ENCODE assay signal across 12 mouse cellular contexts in genomic region chr16:49937218-49938165, GRCm38 (mm10).
DNase-seq lines count a peak whose midpoint lies in the region; ATAC-seq and TF ChIP-seq lines count a peak whose summit lies in the region.
"Had no signal": no experiment of that assay in that cellular context is flagged by ENCODE, and none has a peak within 500 bp of the region (broad histone marks: within the 10 kb centered on the region; RNA-seq: fewer than 3 reads in every experiment).

No protein-coding gene starts in this region.

- no peak for TF ChIP-seq EP300 in stomach, postnatal 0 days (optimal IDR thresholded peaks at IDR 0.05)

- H3K27ac ChIP-seq in hindbrain, embryonic 12.5 days = peak overlapping the region; percentile 67; the same call in 1 of the 2 replicates
- no peak overlapping the region for H3K27ac ChIP-seq in hindbrain, postnatal 0 days
- H3K27ac ChIP-seq in testis, adult 2 months (ENCODE audit: control insufficient read depth, insufficient read depth, low read depth, low read length) = peak overlapping the region; percentile 42; the same call in 1 of the 2 replicates
- H3K27ac ChIP-seq in stomach, postnatal 0 days (replicated peaks) = 0 out of 2 replicates have a peak overlapping the region, but pooled peaks have one; percentile 18
- H3K27ac ChIP-seq: forebrain, embryonic 10.5 days; neural tube, embryonic 15.5 days had no signal

- no peaks in the 10 kb centered on the region for H3K36me3 ChIP-seq in hindbrain, embryonic 12.5 days
- no peaks in the 10 kb centered on the region for H3K36me3 ChIP-seq in hindbrain, postnatal 0 days (ENCODE audit: insufficient read depth, low read length)
- H3K36me3 ChIP-seq in testis, adult 2 months (ENCODE audit: control insufficient read depth, insufficient read depth, low read length) = no peaks in the 10 kb centered on the region
- H3K36me3 ChIP-seq in stomach, postnatal 0 days (ENCODE audit: control insufficient read depth, insufficient read depth, low read length) = no peaks in the 10 kb centered on the region
- H3K36me3 ChIP-seq: forebrain, embryonic 10.5 days; neural tube, embryonic 15.5 days had no signal

- no peaks in the 10 kb centered on the region for H3K9me3 ChIP-seq in hindbrain, embryonic 12.5 days (replicated peaks)
- H3K9me3 ChIP-seq in hindbrain, postnatal 0 days (ENCODE audit: low read length) = no peaks in the 10 kb centered on the region
- H3K9me3 ChIP-seq in stomach, postnatal 0 days (ENCODE audit: control insufficient read depth, low read length) = no peaks in the 10 kb centered on the region
- H3K9me3 ChIP-seq: forebrain, embryonic 10.5 days; neural tube, embryonic 15.5 days had no signal

- intact Hi-C loops in left cerebral cortex, postnatal 25 days (cut with DNase I) = no loop called here

- no peak overlapping the region for H3K4me2 ChIP-seq in hindbrain, embryonic 12.5 days (replicated peaks)
- no peak overlapping the region for H3K4me2 ChIP-seq in hindbrain, postnatal 0 days (ENCODE audit: low read depth, low read length)
- no peak overlapping the region for H3K4me2 ChIP-seq in stomach, postnatal 0 days (replicated peaks; ENCODE audit: low read depth)
- H3K4me2 ChIP-seq: neural tube, embryonic 15.5 days had no signal

- H3K9ac ChIP-seq in hindbrain, embryonic 12.5 days = no peak overlapping the region
- no peak overlapping the region for H3K9ac ChIP-seq in hindbrain, postnatal 0 days (replicated peaks; ENCODE audit: low read length)
- no peak overlapping the region for H3K9ac ChIP-seq in stomach, postnatal 0 days (ENCODE audit: low read length)
- H3K9ac ChIP-seq: neural tube, embryonic 15.5 days had no signal

- 50% methylated on average over 11 of the region's 11 CpGs for WGBS in hindbrain, embryonic 12.5 days
- 45% methylated on average over 11 of the region's 11 CpGs for WGBS in hindbrain, postnatal 0 days
- WGBS in stomach, postnatal 0 days = 40% methylated on average over 11 of the region's 11 CpGs

- no peaks in the 10 kb centered on the region for H3K27me3 ChIP-seq in hindbrain, embryonic 12.5 days
- H3K27me3 ChIP-seq in hindbrain, postnatal 0 days (ENCODE audit: insufficient read depth, low read length) = no peaks in the 10 kb centered on the region
- H3K27me3 ChIP-seq in testis, adult 2 months (ENCODE audit: control insufficient read depth, insufficient read depth, low read length) = no peaks in the 10 kb centered on the region
- H3K27me3 ChIP-seq in stomach, postnatal 0 days (ENCODE audit: control insufficient read depth, insufficient read depth, low read length) = no peaks in the 10 kb centered on the region
- H3K27me3 ChIP-seq: neural tube, embryonic 15.5 days had no signal

- TF ChIP-seq CTCF in hindbrain, postnatal 0 days (IDR thresholded peaks at IDR 0.05; ENCODE audit: low read depth) = no peak
- TF ChIP-seq CTCF in testis, adult 2 months (IDR thresholded peaks at IDR 0.05; ENCODE audit: control insufficient read depth, insufficient read depth, insufficient replicate concordance, low read depth, low read length) = no peak
- no peak for TF ChIP-seq CTCF in stomach, postnatal 0 days (IDR thresholded peaks at IDR 0.05; ENCODE audit: low read depth)

- DNase-seq in hindbrain, postnatal 0 days (ENCODE audit: low spot score) = no peak
- DNase-seq in testis, postnatal 14 days (ENCODE audit: low spot score) = no peak
- DNase-seq in kidney, postnatal 10 days = peak; percentile 54
- DNase-seq in stomach, postnatal 0 days (ENCODE audit: low spot score) = no peak
- no peak for DNase-seq in right cerebral cortex, postnatal 10 days (ENCODE audit: low spot score in 2 of 2)
- no peak for DNase-seq in left cerebral cortex, postnatal 25 days (ENCODE audit: low spot score in 2 of 2)
- DNase-seq: embryo, embryonic 11 days; heart, adult 11 months had no signal

- H3K4me3 ChIP-seq in hindbrain, embryonic 12.5 days = no peak overlapping the region
- no peak overlapping the region for H3K4me3 ChIP-seq in hindbrain, postnatal 0 days (ENCODE audit: low read length)
- no peak overlapping the region for H3K4me3 ChIP-seq in testis, adult 2 months (ENCODE audit: control insufficient read depth, low read depth, low read length)
- no peak overlapping the region for H3K4me3 ChIP-seq in stomach, postnatal 0 days (ENCODE audit: low read depth, low read length)
- H3K4me3 ChIP-seq: forebrain, embryonic 10.5 days; neural tube, embryonic 15.5 days had no signal

- peaks cover 17% of the 10 kb centered on the region for H3K4me1 ChIP-seq in hindbrain, embryonic 12.5 days
- peaks cover 4% of the 10 kb centered on the region for H3K4me1 ChIP-seq in hindbrain, postnatal 0 days (ENCODE audit: insufficient read depth, low read length)
- no peaks in the 10 kb centered on the region for H3K4me1 ChIP-seq in testis, adult 2 months (ENCODE audit: control insufficient read depth, insufficient read depth, low read length)
- H3K4me1 ChIP-seq in stomach, postnatal 0 days (replicated peaks; ENCODE audit: control insufficient read depth, insufficient read depth) = no peaks in the 10 kb centered on the region
- H3K4me1 ChIP-seq: neural tube, embryonic 15.5 days had no signal

- no peak for TF ChIP-seq POLR2A in testis, adult 2 months (IDR thresholded peaks at IDR 0.05; ENCODE audit: control insufficient read depth, low read depth, low read length)

- ATAC-seq in hindbrain, embryonic 12.5 days (ENCODE audit: low FRiP score) = 0 out of 2 replicates have a peak, but pooled peaks have one; percentile 39
- ATAC-seq in hindbrain, postnatal 0 days = no peak
- ATAC-seq in stomach, postnatal 0 days (ENCODE audit: low FRiP score, low TSS enrichment) = no peak
